Mouse (Mus musculus): ENCODE data around the gene Xpnpep3. TPM values are rescaled to one million over a fixed set of nuclear protein-coding genes. Genes with fewer than 3 reads are reported as not detected.

Xpnpep3 gene
- polyA plus RNA-seq, 1 experiment: 10.7 TPM

GRCm38 (mm10) chr15:81422156-81422681 lies 22.3 kb downstream of the Xpnpep3 start:
- H3K4me3 ChIP-seq (ENCODE audit: insufficient read depth, low read depth, low read length): no peak overlapping the region
- peak; percentile 74 for DNase-seq
- H3K27ac ChIP-seq (ENCODE audit: insufficient read depth, low read depth, low read length): peak overlapping the region; percentile 96
- no peaks in the 10 kb centered on the region for H3K27me3 ChIP-seq (replicated peaks; ENCODE audit: control insufficient read depth, insufficient read depth, low read length)
- H3K36me3 ChIP-seq (ENCODE audit: control insufficient read depth, insufficient read depth, low read length): no peaks in the 10 kb centered on the region
- H3K4me1 ChIP-seq (ENCODE audit: control insufficient read depth, insufficient read depth, low read length): peaks cover 13% of the 10 kb centered on the region
- no peak for TF ChIP-seq CTCF (conservative IDR thresholded peaks at IDR 0.05; ENCODE audit: insufficient read depth, insufficient read length, low read depth, low read length)
- TF ChIP-seq POLR2A (IDR thresholded peaks at IDR 0.05; ENCODE audit: low read depth, low read length): no peak
- WGBS: 24% methylated on average over 7 of the region's 7 CpGs

DNA sequence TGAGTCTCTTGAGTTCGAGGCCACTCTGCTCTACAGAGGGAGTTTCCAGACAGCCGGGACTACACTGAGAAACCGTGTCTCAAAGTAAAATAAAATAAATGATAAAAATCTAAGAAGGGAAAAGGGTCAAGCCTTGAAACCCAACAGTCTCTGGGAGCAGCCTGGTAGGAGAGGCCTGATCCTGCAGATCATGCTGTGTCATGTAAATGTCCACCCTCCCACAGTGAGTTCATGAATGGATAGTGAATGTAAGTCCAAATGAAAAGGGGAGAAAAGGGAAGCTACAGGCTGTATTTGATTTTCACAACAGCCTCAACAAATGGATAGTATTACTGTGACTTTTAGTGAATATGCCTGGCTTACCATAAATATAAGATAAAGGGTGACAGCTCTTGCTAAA lies 25.4 kb downstream of the Xpnpep3 start:
- 84% methylated on average over 3 of the region's 3 CpGs for WGBS
- no peak for DNase-seq
- Histone ChIP-seq H3K27ac (ENCODE audit: insufficient read depth, low read depth, low read length) (no peak overlapping the region), H3K4me3 (ENCODE audit: insufficient read depth, low read depth, low read length) (no peak overlapping the region), H3K36me3 (ENCODE audit: control insufficient read depth, insufficient read depth, low read length) (peaks cover 2% of the 10 kb centered on the region; the same call in 1 of the 2 replicates), H3K4me1 (ENCODE audit: control insufficient read depth, insufficient read depth, low read length) (peaks cover 13% of the 10 kb centered on the region), H3K27me3 (replicated peaks; ENCODE audit: control insufficient read depth, insufficient read depth, low read length) (no peaks in the 10 kb centered on the region)
- TF ChIP-seq CTCF (conservative IDR thresholded peaks at IDR 0.05; ENCODE audit: insufficient read depth, insufficient read length, low read depth, low read length) (no peak), POLR2A (IDR thresholded peaks at IDR 0.05; ENCODE audit: low read depth, low read length) (no peak)

- Histone ChIP-seq H3K4me1 (ENCODE audit: control insufficient read depth, insufficient read depth, low read length) (0 out of 2 replicates have a peak, but pooled peaks cover 2% of the 10 kb centered on the region), H3K36me3 (ENCODE audit: control insufficient read depth, insufficient read depth, low read length) (peaks cover 4% of the 10 kb centered on the region), H3K4me3 (ENCODE audit: insufficient read depth, low read depth, low read length) (no peak overlapping the region), H3K27ac (ENCODE audit: insufficient read depth, low read depth, low read length) (no peak overlapping the region), H3K27me3 (replicated peaks; ENCODE audit: control insufficient read depth, insufficient read depth, low read length) (no peaks in the 10 kb centered on the region)
- TF ChIP-seq POLR2A (IDR thresholded peaks at IDR 0.05; ENCODE audit: low read depth, low read length) (no peak), CTCF (conservative IDR thresholded peaks at IDR 0.05; ENCODE audit: insufficient read depth, insufficient read length, low read depth, low read length) (no peak)
- DNase-seq: no peak
- WGBS: 70% methylated on average over 2 of the region's 2 CpGs
Observed at GRCm38 (mm10) chr15:81427947-81428346, 28.0 kb downstream of the Xpnpep3 start.

GRCm38 (mm10) chr15:81431195-81431594 lies 31.3 kb downstream of the Xpnpep3 start:
- Histone ChIP-seq H3K36me3 (ENCODE audit: control insufficient read depth, insufficient read depth, low read length) (peaks cover 4% of the 10 kb centered on the region), H3K27ac (ENCODE audit: insufficient read depth, low read depth, low read length) (no peak overlapping the region), H3K27me3 (replicated peaks; ENCODE audit: control insufficient read depth, insufficient read depth, low read length) (no peaks in the 10 kb centered on the region), H3K4me3 (ENCODE audit: insufficient read depth, low read depth, low read length) (no peak overlapping the region), H3K4me1 (ENCODE audit: control insufficient read depth, insufficient read depth, low read length) (no peaks in the 10 kb centered on the region)
- WGBS: 58% methylated on average over 1 of the region's 1 CpGs
- TF ChIP-seq CTCF (conservative IDR thresholded peaks at IDR 0.05; ENCODE audit: insufficient read depth, insufficient read length, low read depth, low read length): no peak
- no peak for TF ChIP-seq POLR2A (IDR thresholded peaks at IDR 0.05; ENCODE audit: low read depth, low read length)
- DNase-seq: no peak

DNA sequence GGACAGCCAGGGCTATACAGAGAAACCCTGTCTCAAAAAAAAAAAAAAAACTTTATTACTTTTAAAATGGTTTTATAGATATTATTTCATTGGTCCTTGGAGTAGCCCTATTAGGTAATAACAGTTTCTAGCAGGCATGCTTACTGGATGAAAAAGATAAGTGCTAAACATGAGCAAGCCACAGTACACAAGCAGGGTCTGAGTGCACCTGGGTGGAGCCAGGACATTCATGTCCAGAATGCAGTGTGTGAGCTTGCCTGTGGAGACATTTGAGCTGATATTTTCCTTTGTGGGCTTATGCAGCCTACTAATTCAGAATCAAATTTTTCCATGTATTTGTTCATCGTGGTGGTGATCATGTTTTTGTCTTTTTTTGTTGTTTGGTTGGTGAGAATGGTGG lies 38.4 kb downstream of the Xpnpep3 start:
- no peaks in the 10 kb centered on the region for H3K4me1 ChIP-seq (ENCODE audit: control insufficient read depth, insufficient read depth, low read length)
- no peaks in the 10 kb centered on the region for H3K27me3 ChIP-seq (replicated peaks; ENCODE audit: control insufficient read depth, insufficient read depth, low read length)
- no peak overlapping the region for H3K4me3 ChIP-seq (ENCODE audit: insufficient read depth, low read depth, low read length)
- no peak for DNase-seq
- H3K27ac ChIP-seq (ENCODE audit: insufficient read depth, low read depth, low read length): no peak overlapping the region
- H3K36me3 ChIP-seq (ENCODE audit: control insufficient read depth, insufficient read depth, low read length): no peaks in the 10 kb centered on the region
- WGBS: 96% methylated on average over 1 of the region's 1 CpGs
- TF ChIP-seq CTCF (conservative IDR thresholded peaks at IDR 0.05; ENCODE audit: insufficient read depth, insufficient read length, low read depth, low read length) (no peak), POLR2A (IDR thresholded peaks at IDR 0.05; ENCODE audit: low read depth, low read length) (no peak)

GRCm38 (mm10) chr15:81439236-81439635 lies 39.3 kb downstream of the Xpnpep3 start:
- no peaks in the 10 kb centered on the region for H3K4me1 ChIP-seq (ENCODE audit: control insufficient read depth, insufficient read depth, low read length)
- no peak overlapping the region for H3K4me3 ChIP-seq (ENCODE audit: insufficient read depth, low read depth, low read length)
- no peaks in the 10 kb centered on the region for H3K36me3 ChIP-seq (ENCODE audit: control insufficient read depth, insufficient read depth, low read length)
- no peaks in the 10 kb centered on the region for H3K27me3 ChIP-seq (replicated peaks; ENCODE audit: control insufficient read depth, insufficient read depth, low read length)
- DNase-seq: no peak
- H3K27ac ChIP-seq (ENCODE audit: insufficient read depth, low read depth, low read length): no peak overlapping the region
- no peak for TF ChIP-seq POLR2A (IDR thresholded peaks at IDR 0.05; ENCODE audit: low read depth, low read length)
- TF ChIP-seq CTCF (conservative IDR thresholded peaks at IDR 0.05; ENCODE audit: insufficient read depth, insufficient read length, low read depth, low read length): no peak

GRCm38 (mm10) chr15:81448463-81448862 lies 48.5 kb downstream of the Xpnpep3 start:
- TF ChIP-seq POLR2A (IDR thresholded peaks at IDR 0.05; ENCODE audit: low read depth, low read length) (no peak), CTCF (conservative IDR thresholded peaks at IDR 0.05; ENCODE audit: insufficient read depth, insufficient read length, low read depth, low read length) (peak; percentile 37)
- no peak overlapping the region for H3K27ac ChIP-seq (ENCODE audit: insufficient read depth, low read depth, low read length)
- H3K36me3 ChIP-seq (ENCODE audit: control insufficient read depth, insufficient read depth, low read length): no peaks in the 10 kb centered on the region; the same call in 1 of the 2 replicates
- no peaks in the 10 kb centered on the region for H3K4me1 ChIP-seq (ENCODE audit: control insufficient read depth, insufficient read depth, low read length)
- peak; percentile 82 for DNase-seq
- no peak overlapping the region for H3K4me3 ChIP-seq (ENCODE audit: insufficient read depth, low read depth, low read length)
- 45% methylated on average over 3 of the region's 3 CpGs for WGBS
- no peaks in the 10 kb centered on the region for H3K27me3 ChIP-seq (replicated peaks; ENCODE audit: control insufficient read depth, insufficient read depth, low read length)

Measured in kidney, adult 2 months (tissue).